Mouse (Mus musculus) heart, postnatal 0 days (tissue): Measurements from ENCODE around the gene Siglecf. TPM values are rescaled to one million over a fixed set of nuclear protein-coding genes. Genes with fewer than 3 reads are reported as not detected.

ENCODE experiments used
- ATAC-seq: fragments of 200-750 bp; cut with Nextera tagmentation; 2 replicates; pipeline ENCODE4 v1.8.0; 2017; ENCODE audit warnings: low read depth, moderate number of reproducible peaks, moderate library complexity; ENCODE audit not compliant: insufficient read depth
- DNase-seq: peaks from one replicate; pipeline ENCODE4 v3.0.0-alpha.2; 2016; ENCODE audit warnings: low spot score
- H3K27ac ChIP-seq: fragments of 300-500 bp; sonication (generic); 2 replicates; pipeline ENCODE4 v1.5.1; 2014; ENCODE audit warnings: low read depth, mild to moderate bottlenecking
- H3K27me3 ChIP-seq: fragments of 300-500 bp; sonication (generic); 2 replicates; pipeline ENCODE4 v1.6.1; 2014; ENCODE audit warnings: low read length, mixed read lengths; ENCODE audit not compliant: control insufficient read depth, insufficient read depth
- H3K36me3 ChIP-seq: fragments of 300-500 bp; sonication (generic); replicated peaks from 2 replicates; pipeline ENCODE4 v1.6.1; 2014; ENCODE audit warnings: low read length, mixed read lengths; ENCODE audit not compliant: control insufficient read depth, insufficient read depth
- H3K4me1 ChIP-seq: fragments of 300-500 bp; sonication (generic); 2 replicates; pipeline ENCODE4 v1.6.1; 2014; ENCODE audit warnings: antibody characterized with exemption; ENCODE audit not compliant: control insufficient read depth, insufficient read depth
- H3K4me2 ChIP-seq: fragments of 300-500 bp; sonication (generic); 2 replicates; pipeline ENCODE4 v1.6.1; 2014; ENCODE audit warnings: low read depth, mild to moderate bottlenecking, low read length, moderate library complexity
- H3K4me3 ChIP-seq: fragments of 300-500 bp; sonication (generic); 2 replicates; pipeline ENCODE4 v1.5.1; 2014; ENCODE audit warnings: low read depth, low read length
- H3K9ac ChIP-seq: fragments of 300-500 bp; sonication (generic); replicated peaks from 2 replicates; pipeline ENCODE4 v1.6.1; 2014; ENCODE audit warnings: low read depth, low read length, mixed read lengths
- H3K9me3 ChIP-seq: fragments of 300-500 bp; sonication (generic); replicated peaks from 2 replicates; pipeline ENCODE4 v1.6.1; 2016; ENCODE audit warnings: low read length; ENCODE audit not compliant: control insufficient read depth
- CTCF ChIP-seq: IDR thresholded peaks from 2 replicates; pipeline ENCODE4 v1.5.1; 2016; ENCODE audit warnings: antibody characterized with exemption, control low read depth, low read depth
- EP300 ChIP-seq: IDR thresholded peaks from 2 replicates; pipeline ENCODE4 v1.6.1; 2016; ENCODE audit warnings: antibody characterized with exemption, low read depth
- WGBS: fragments of 180-500 bp; shearing (Covaris S2); extraction: QIAGEN DNeasy Blood & Tissue Kit; methylation state at CpG from one replicate; pipeline ENCODE4 v1.1.7; 2014; 5-methylcytosine and 5-hydroxymethylcytosine counted together
- polyA plus RNA-seq: library from polyadenylated mRNA; unstranded; fragments of >200 nt; fragmentation: Nextera tagmentation; extraction: Ambion mirVana; gene quantifications from 2 replicates; pipeline ENCODE4 v1.2.1, GENCODE M21; 2015
- total RNA-seq: library from RNA; depleted of rRNA; stranded (reverse); fragments of >200 nt; gene quantifications from 2 replicates; pipeline ENCODE4 v1.2.3, GENCODE M21; 2014; ENCODE audit warnings: low replicate concordance; rRNA removed

Gene Siglecf
- total and polyA plus RNA-seq, 2 experiments from 2014 or later = 0.07 TPM; not detected in 1

DNA sequence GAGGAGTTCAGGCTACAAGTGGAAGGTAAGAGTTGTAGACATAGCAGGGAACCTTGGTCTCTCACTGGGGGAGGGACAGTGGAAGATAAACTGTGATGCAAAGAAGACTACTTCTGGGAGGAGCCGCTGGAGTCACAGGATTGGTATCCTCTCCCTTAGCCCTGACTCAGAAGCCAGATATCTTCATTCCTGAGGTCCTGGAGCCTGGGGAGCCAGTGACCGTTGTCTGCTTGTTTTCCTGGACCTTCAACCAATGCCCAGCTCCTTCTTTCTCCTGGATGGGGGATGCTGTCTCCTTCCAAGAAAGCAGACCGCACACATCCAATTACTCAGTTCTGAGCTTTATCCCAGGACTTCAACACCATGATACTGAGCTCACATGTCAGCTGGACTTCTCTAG is 57.9 kb downstream of the Siglecf start:
- Histone ChIP-seq H3K4me2 (no peak overlapping the region), H3K4me3 (no peak overlapping the region), H3K27me3 (no peaks in the 10 kb centered on the region), H3K36me3 (no peaks in the 10 kb centered on the region), H3K27ac (no peak overlapping the region), H3K9me3 (no peaks in the 10 kb centered on the region), H3K4me1 (no peaks in the 10 kb centered on the region), H3K9ac (no peak overlapping the region)
- WGBS = 61% methylated on average over 3 of the region's 3 CpGs
- no peak for ATAC-seq
- no peak for DNase-seq
- TF ChIP-seq CTCF (no peak), EP300 (no peak)

Other genes with a start within 250 kb of the Siglecf start
- not detected in 2 replicates for gene Zfp936, start 237.1 kb upstream of the Siglecf start, total RNA-seq
- gene Zfp936, start 237.1 kb upstream of the Siglecf start, polyA plus RNA-seq = not detected in 2 replicates
- gene Zfp715, start 38.0 kb upstream of the Siglecf start, total RNA-seq = 13.1 and 16.9 TPM in 2 replicates
- gene Zfp715, start 38.0 kb upstream of the Siglecf start, polyA plus RNA-seq = 8.2 and 8.3 TPM in 2 replicates
- gene Siglecg, start 56.9 kb downstream of the Siglecf start, total RNA-seq = not detected in 2 replicates
- 0.04 and 0.14 TPM in 2 replicates for gene Siglecg, start 56.9 kb downstream of the Siglecf start, polyA plus RNA-seq
- gene Lim2, start 76.3 kb downstream of the Siglecf start, total RNA-seq = not detected in 2 replicates
- not detected in 2 replicates for gene Lim2, start 76.3 kb downstream of the Siglecf start, polyA plus RNA-seq
- not detected in 2 replicates for gene Nkg7, start 85.7 kb downstream of the Siglecf start, total RNA-seq
- gene Nkg7, start 85.7 kb downstream of the Siglecf start, polyA plus RNA-seq = 0.18 and 0.33 TPM in 2 replicates
- gene Cldnd2, start 89.4 kb downstream of the Siglecf start, total RNA-seq = not detected in 2 replicates
- gene Cldnd2, start 89.4 kb downstream of the Siglecf start, polyA plus RNA-seq = not detected in 2 replicates
- 396 and 434 TPM in 2 replicates for gene Etfb, start 92.7 kb downstream of the Siglecf start, total RNA-seq
- 1,315 and 1,437 TPM in 2 replicates for gene Etfb, start 92.7 kb downstream of the Siglecf start, polyA plus RNA-seq
- gene Gm45233, start 92.8 kb downstream of the Siglecf start, total RNA-seq = not detected in 2 replicates
- 0.52 and 0.60 TPM in 2 replicates for gene Gm45233, start 92.8 kb downstream of the Siglecf start, polyA plus RNA-seq
- gene Vsig10l, start 111.8 kb downstream of the Siglecf start, total RNA-seq = 3.9 and 17.7 TPM in 2 replicates
- 2.9 and 3.1 TPM in 2 replicates for gene Vsig10l, start 111.8 kb downstream of the Siglecf start, polyA plus RNA-seq
- gene Iglon5, start 138.7 kb downstream of the Siglecf start, total RNA-seq = 0.08 TPM in 1 of 2 replicates, not detected in the other
- gene Iglon5, start 138.7 kb downstream of the Siglecf start, polyA plus RNA-seq = not detected in 2 replicates
- gene 4931406B18Rik, start 154.6 kb downstream of the Siglecf start, total RNA-seq = not detected in 2 replicates
- gene 4931406B18Rik, start 154.6 kb downstream of the Siglecf start, polyA plus RNA-seq = not detected in 2 replicates
- gene Cd33, start 193.1 kb downstream of the Siglecf start, total RNA-seq = 0.15 and 2.3 TPM in 2 replicates
- 0.37 and 1.4 TPM in 2 replicates for gene Cd33, start 193.1 kb downstream of the Siglecf start, polyA plus RNA-seq
- gene Zfp658, start 210.9 kb downstream of the Siglecf start, total RNA-seq = 0.19 and 0.80 TPM in 2 replicates
- gene Zfp658, start 210.9 kb downstream of the Siglecf start, polyA plus RNA-seq = 0.57 and 0.80 TPM in 2 replicates
- 3.6 and 7.9 TPM in 2 replicates for gene Zfp719, start 228.3 kb downstream of the Siglecf start, total RNA-seq
- 3.6 and 4.0 TPM in 2 replicates for gene Zfp719, start 228.3 kb downstream of the Siglecf start, polyA plus RNA-seq